Mouse (Mus musculus) G1E (cell line): ENCODE measurements around the gene Sh2d4b. TPM values are rescaled to one million over a fixed set of nuclear protein-coding genes. Genes with fewer than 3 reads are reported as not detected.
A peak's percentile ranks its signal among the peaks of the same experiment; 100 is the strongest.

Experiments
- ATAC-seq: 2 replicates; pipeline ENCODE4 v1.8.0; 2016; ENCODE audit warnings: mild to moderate bottlenecking; ENCODE audit not compliant: insufficient number of reproducible peaks, poor library complexity, low FRiP score, severe bottlenecking; ENCODE audit errors: extremely low read depth
- DNase-seq: peaks from one replicate; pipeline ENCODE4 v3.0.0; 2012; ENCODE audit warnings: low spot score
- H3K27me3 ChIP-seq: 2 replicates; pipeline ENCODE4 v1.6.1; 2012; ENCODE audit warnings: mild to moderate bottlenecking, low read length, inconsistent platforms; ENCODE audit not compliant: insufficient read depth
- H3K36me3 ChIP-seq: replicated peaks from 2 replicates; pipeline ENCODE3; 2012; ENCODE audit warnings: mild to moderate bottlenecking, inconsistent platforms
- H3K4me1 ChIP-seq: 2 replicates; pipeline ENCODE4 v1.6.1; 2012; ENCODE audit warnings: low read depth, low read length, inconsistent platforms, mixed read lengths; ENCODE audit not compliant: insufficient read depth
- H3K4me3 ChIP-seq: 2 replicates; pipeline ENCODE4 v1.5.1; 2012; ENCODE audit warnings: low read depth, mild to moderate bottlenecking, inconsistent platforms, low read length, moderate library complexity, mixed read lengths
- H3K9me3 ChIP-seq: replicated peaks from 2 replicates; pipeline ENCODE4 v1.6.1; 2012; ENCODE audit warnings: inconsistent platforms
- CTCF ChIP-seq: IDR thresholded peaks from 2 replicates; pipeline ENCODE4 v1.5.1; 2012; ENCODE audit warnings: low read depth, low read length, inconsistent platforms, mixed read lengths
- GATA1 ChIP-seq: IDR thresholded peaks from 2 replicates; pipeline ENCODE4 v1.6.1; 2012; ENCODE audit warnings: borderline replicate concordance, low read length, inconsistent platforms, mixed read lengths
- GATA2 ChIP-seq: IDR thresholded peaks from 2 replicates; pipeline ENCODE4 v1.6.1; 2012; ENCODE audit warnings: low read depth, low read length, inconsistent platforms, borderline replicate concordance
- POLR2AphosphoS5 ChIP-seq: IDR thresholded peaks from 2 replicates; pipeline ENCODE4 v1.6.1; 2012; ENCODE audit warnings: low read depth, low read length, inconsistent platforms; ENCODE audit not compliant: insufficient replicate concordance
- TAL1 ChIP-seq: conservative IDR thresholded peaks from 2 replicates; pipeline ENCODE4 v1.6.1; 2012; ENCODE audit warnings: low read depth, low read length, inconsistent platforms, mixed read lengths
- polyA plus RNA-seq: library from polyadenylated mRNA; stranded (reverse); fragments of >175 nt; gene quantifications from 2 replicates; pipeline ENCODE4 v1.2.3, GENCODE M21; 2012
- total RNA-seq, 2 experiments: library from RNA; stranded (forward) in 1 of 2; stranded (reverse) in 1 of 2; fragments of 200-1000 nt in 1 of 2; fragments of >200 nt in 1 of 2; fragmentation: Nextera tagmentation in 1 of 2; gene quantifications; 2 replicates each; pipeline ENCODE4 v1.2.3; 2014 to 2017

Sh2d4b gene
- not detected in 2 replicates for total RNA-seq (2014; fragmentation: Nextera tagmentation)
- total RNA-seq (2017) = 0.12 and 0.27 TPM in 2 replicates
- polyA plus RNA-seq = 0.06 and 0.07 TPM in 2 replicates

GRCm38 (mm10) chr14:40893196-40893595, at the start of gene Sh2d4b:
Gene Sh2d4b (minus strand): TSS chr14:40893266.
- Histone ChIP-seq H3K4me3 (no peak within 1 kb of the TSS), H3K4me1 (peaks cover 4% of the 10 kb centered on the region; the same call in 1 of the 2 replicates), H3K9me3 (no peaks in the 10 kb centered on the region), H3K36me3 (no peaks in the 10 kb centered on the region), H3K27me3 (peaks cover 24% of the 10 kb centered on the region)
- ATAC-seq (no peak), DNase-seq (no peak)
- TF ChIP-seq POLR2AphosphoS5 (no peak), TAL1 (no peak), GATA2 (no peak), GATA1 (no peak), CTCF (no peak)

GRCm38 (mm10) chr14:40942429-40942828, 49.4 kb upstream of the Sh2d4b start:
- ATAC-seq (no peak), DNase-seq (no peak)
- Histone ChIP-seq H3K36me3 (peaks cover 46% of the 10 kb centered on the region), H3K4me3 (no peak overlapping the region), H3K9me3 (no peaks in the 10 kb centered on the region), H3K4me1 (peaks cover 38% of the 10 kb centered on the region), H3K27me3 (no peaks in the 10 kb centered on the region)
- TF ChIP-seq CTCF = no peak
- TF ChIP-seq GATA2 = no peak
- TF ChIP-seq POLR2AphosphoS5 = no peak
- TF ChIP-seq TAL1 = no peak
- TF ChIP-seq GATA1 = no peak

- H3K36me3 ChIP-seq = peaks cover 64% of the 10 kb centered on the region
- TF ChIP-seq CTCF (no peak), POLR2AphosphoS5 (no peak), TAL1 (no peak), GATA2 (no peak), GATA1 (no peak)
- H3K9me3 ChIP-seq = no peaks in the 10 kb centered on the region
- no peaks in the 10 kb centered on the region for H3K27me3 ChIP-seq
- DNase-seq (no peak), ATAC-seq (no peak)
- H3K4me1 ChIP-seq = peaks cover 56% of the 10 kb centered on the region
- H3K4me3 ChIP-seq = no peak overlapping the region
These were observed 45.4 kb upstream of the Sh2d4b start for GRCm38 (mm10) chr14:40938380-40938987.

GRCm38 (mm10) chr14:40937052-40937451, 44.0 kb upstream of the Sh2d4b start:
- Histone ChIP-seq H3K4me1 (peaks cover 69% of the 10 kb centered on the region), H3K4me3 (no peak overlapping the region), H3K27me3 (no peaks in the 10 kb centered on the region), H3K9me3 (no peaks in the 10 kb centered on the region), H3K36me3 (peaks cover 70% of the 10 kb centered on the region)
- DNase-seq (no peak), ATAC-seq (no peak)
- no peak for TF ChIP-seq CTCF
- no peak for TF ChIP-seq GATA2
- TF ChIP-seq POLR2AphosphoS5 = no peak
- TF ChIP-seq TAL1 = no peak
- no peak for TF ChIP-seq GATA1

- ATAC-seq = peak; percentile 19; the same call in 1 of the 2 replicates
- H3K4me1 ChIP-seq = peaks cover 79% of the 10 kb centered on the region
These were observed 42.4 kb upstream of the Sh2d4b start for GRCm38 (mm10) chr14:40935481-40935880.

GRCm38 (mm10) chr14:40935054-40935453, 42.0 kb upstream of the Sh2d4b start:
- H3K4me3 ChIP-seq = no peak overlapping the region
- no peaks in the 10 kb centered on the region for H3K27me3 ChIP-seq
- H3K36me3 ChIP-seq = peaks cover 77% of the 10 kb centered on the region
- TF ChIP-seq TAL1 (no peak), CTCF (no peak), GATA1 (no peak), POLR2AphosphoS5 (no peak), GATA2 (no peak)
- no peaks in the 10 kb centered on the region for H3K9me3 ChIP-seq
- DNase-seq (no peak), ATAC-seq (no peak)
- peaks cover 75% of the 10 kb centered on the region for H3K4me1 ChIP-seq

More at GRCm38 (mm10) chr14:40935481-40935880, 42.4 kb upstream of the Sh2d4b start:
- Histone ChIP-seq H3K36me3 (peaks cover 77% of the 10 kb centered on the region), H3K4me3 (no peak overlapping the region), H3K9me3 (no peaks in the 10 kb centered on the region), H3K27me3 (no peaks in the 10 kb centered on the region)
- no peak for DNase-seq
- no peak for TF ChIP-seq CTCF
- no peak for TF ChIP-seq GATA2
- TF ChIP-seq GATA1 = no peak
- no peak for TF ChIP-seq TAL1
- TF ChIP-seq POLR2AphosphoS5 = no peak
